Mouse (Mus musculus) liver, embryonic 15.5 days (tissue): ENCODE data around the gene Gpatch2l. TPM values are rescaled to one million over a fixed set of nuclear protein-coding genes. Genes with fewer than 3 reads are reported as not detected.

Experiments
- ATAC-seq: fragments of 200-750 bp; cut with Nextera tagmentation; 2 replicates; pipeline ENCODE4 v1.8.0; 2017; ENCODE audit warnings: moderate number of reproducible peaks, mild to moderate bottlenecking, moderate library complexity; ENCODE audit not compliant: insufficient read depth
- H3K27ac ChIP-seq: fragments of 300-500 bp; sonication (generic); replicated peaks from 2 replicates; pipeline ENCODE4 v1.5.1; 2015; ENCODE audit warnings: mild to moderate bottlenecking, inconsistent platforms
- H3K27me3 ChIP-seq: fragments of 300-500 bp; sonication (generic); 2 replicates; pipeline ENCODE4 v1.6.1; 2015; ENCODE audit warnings: mild to moderate bottlenecking, inconsistent platforms
- H3K36me3 ChIP-seq: fragments of 300-500 bp; sonication (generic); replicated peaks from 2 replicates; pipeline ENCODE4 v1.6.1; 2015; ENCODE audit warnings: moderate library complexity, mild to moderate bottlenecking, inconsistent platforms
- H3K4me1 ChIP-seq: fragments of 300-500 bp; sonication (generic); replicated peaks from 2 replicates; pipeline ENCODE4 v1.6.1; 2015; ENCODE audit warnings: inconsistent platforms
- H3K4me2 ChIP-seq: fragments of 300-500 bp; sonication (generic); 2 replicates; pipeline ENCODE4 v1.6.1; 2015; ENCODE audit warnings: moderate library complexity, mild to moderate bottlenecking, inconsistent platforms
- H3K4me3 ChIP-seq: fragments of 300-500 bp; sonication (generic); replicated peaks from 2 replicates; pipeline ENCODE4 v1.5.1; 2015; ENCODE audit warnings: mild to moderate bottlenecking, inconsistent platforms
- H3K9ac ChIP-seq: fragments of 300-500 bp; sonication (generic); 2 replicates; pipeline ENCODE4 v1.6.1; 2015; ENCODE audit warnings: moderate library complexity, mild to moderate bottlenecking, inconsistent platforms
- H3K9me3 ChIP-seq: fragments of 300-500 bp; sonication (generic); replicated peaks from 2 replicates; pipeline ENCODE4 v1.6.1; 2016; ENCODE audit warnings: inconsistent platforms
- WGBS: fragments of 180-500 bp; shearing (Covaris S2); methylation state at CpG from one replicate; pipeline ENCODE4 v1.1.7; 2015; ENCODE audit warnings: mixed read lengths; ENCODE audit not compliant: insufficient replicate concordance; 5-methylcytosine and 5-hydroxymethylcytosine counted together
- polyA plus RNA-seq: library from polyadenylated mRNA; unstranded; fragments of >200 nt; fragmentation: Nextera tagmentation; extraction: Ambion mirVana; gene quantifications from 2 replicates; pipeline ENCODE4 v1.2.1, GENCODE M21; 2015

The Gpatch2l gene
- polyA plus RNA-seq, 1 experiment from 2014 or later = 6.0 TPM

DNA sequence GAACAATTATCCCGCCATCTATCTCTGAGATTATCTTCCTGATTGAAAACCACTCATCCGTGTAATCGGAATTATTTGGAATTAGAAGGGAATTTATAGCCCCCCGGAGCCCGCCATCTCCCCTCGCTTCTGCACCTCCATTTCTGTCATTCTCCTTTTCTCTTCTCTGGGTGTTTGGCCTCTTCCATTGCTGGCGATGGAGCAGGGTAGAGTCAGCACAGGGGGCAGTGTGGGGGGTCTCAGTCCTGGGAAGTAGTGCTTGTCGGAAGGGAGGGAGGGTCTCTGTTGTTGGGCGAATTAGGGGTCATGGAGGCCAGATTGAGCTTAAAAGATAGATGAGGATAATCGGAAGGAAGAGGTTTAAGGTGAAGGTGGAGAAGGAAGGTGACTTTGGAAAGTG, 89.6 kb downstream of the Gpatch2l start:
- Histone ChIP-seq H3K4me3 (no peak overlapping the region), H3K36me3 (no peaks in the 10 kb centered on the region), H3K9me3 (no peaks in the 10 kb centered on the region), H3K27ac (no peak overlapping the region), H3K27me3 (no peaks in the 10 kb centered on the region), H3K4me2 (no peak overlapping the region), H3K4me1 (no peaks in the 10 kb centered on the region), H3K9ac (no peak overlapping the region)
- no peak for ATAC-seq
- 64% methylated on average over 10 of the region's 10 CpGs for WGBS

DNA sequence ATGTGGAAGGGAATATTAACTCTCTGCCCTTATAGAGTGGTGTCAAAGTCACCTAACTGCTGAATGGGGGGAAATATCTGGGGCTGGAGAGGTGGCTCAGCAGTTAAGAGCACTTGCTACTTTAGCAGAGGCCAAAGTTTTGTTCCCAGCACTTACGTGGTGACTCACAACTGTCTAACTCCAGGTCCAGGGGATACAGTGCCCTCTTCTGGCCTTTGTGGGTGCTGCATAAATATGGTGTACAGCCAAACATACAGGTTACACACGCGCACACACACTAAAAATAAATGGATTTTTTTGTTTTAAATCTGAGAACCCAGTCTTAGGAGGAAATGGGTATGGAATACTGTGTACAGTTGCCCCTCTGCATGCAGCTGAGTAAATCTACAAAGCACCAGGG, 94.6 kb downstream of the Gpatch2l start:
- Histone ChIP-seq H3K9me3 (no peaks in the 10 kb centered on the region), H3K27me3 (no peaks in the 10 kb centered on the region), H3K9ac (no peak overlapping the region), H3K4me2 (no peak overlapping the region), H3K36me3 (no peaks in the 10 kb centered on the region), H3K4me1 (no peaks in the 10 kb centered on the region), H3K27ac (no peak overlapping the region), H3K4me3 (no peak overlapping the region)
- WGBS = 83% methylated on average over 3 of the region's 3 CpGs
- ATAC-seq = no peak

- no peak overlapping the region for H3K4me2 ChIP-seq
- no peaks in the 10 kb centered on the region for H3K27me3 ChIP-seq
- WGBS = 35% methylated on average over 7 of the region's 7 CpGs
- H3K36me3 ChIP-seq = no peaks in the 10 kb centered on the region
- no peak overlapping the region for H3K4me3 ChIP-seq
- H3K27ac ChIP-seq = no peak overlapping the region
- ATAC-seq = no peak
- H3K4me1 ChIP-seq = no peaks in the 10 kb centered on the region
- H3K9me3 ChIP-seq = no peaks in the 10 kb centered on the region
- no peak overlapping the region for H3K9ac ChIP-seq
Measured at GRCm38 (mm10) chr12:86336887-86337286, 95.2 kb downstream of the Gpatch2l start.

Other genes starting within 250 kb of the Gpatch2l start
- 2.1 TPM in 2 replicates for gene Tgfb3, start 162.8 kb upstream of the Gpatch2l start, polyA plus RNA-seq
- 4.9 and 7.3 TPM in 2 replicates for gene Ift43, start 159.3 kb upstream of the Gpatch2l start, polyA plus RNA-seq
- 0.09 and 0.16 TPM in 2 replicates for gene Esrrb, start 119.3 kb downstream of the Gpatch2l start, polyA plus RNA-seq